Mouse (Mus musculus) cortical plate, adult 2 months (tissue): ENCODE measurements around the gene Kirrel3.

Experiments used
- CTCF ChIP-seq: fragments of 200-500 bp; IDR thresholded peaks from 2 replicates; pipeline ENCODE4 v1.5.1; 2011; ENCODE audit warnings: mild to moderate bottlenecking, control low read depth, low read length; ENCODE audit not compliant: insufficient read depth; ENCODE audit errors: extremely low read depth
- POLR2A ChIP-seq: fragments of 200-500 bp; IDR thresholded peaks from 2 replicates; pipeline ENCODE4 v1.6.1; 2011; ENCODE audit warnings: mild to moderate bottlenecking, low read length, control low read depth; ENCODE audit not compliant: insufficient read depth; ENCODE audit errors: extremely low read depth

DNA sequence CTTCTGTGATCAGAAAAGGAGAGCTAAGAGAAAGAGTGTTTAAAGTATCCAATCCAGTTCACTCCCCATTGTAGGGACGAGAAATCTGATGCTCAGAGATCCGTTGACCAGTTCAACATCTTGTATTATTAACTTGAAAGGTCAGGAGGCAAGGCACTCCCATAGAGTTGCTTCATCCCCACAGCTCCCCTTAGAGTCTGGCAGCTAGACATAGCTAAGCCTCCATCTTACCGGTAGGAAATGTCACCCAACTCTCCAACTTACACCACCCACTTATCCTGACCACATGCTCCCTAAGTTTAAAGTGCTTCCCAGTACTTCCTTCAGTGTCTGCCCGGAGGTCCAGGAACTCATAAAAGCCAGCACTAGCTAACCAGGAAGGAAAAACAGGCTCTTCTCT is 202.7 kb downstream of the Kirrel3 start:
- TF ChIP-seq POLR2A (no peak), CTCF (no peak)
